Mouse (Mus musculus) right cerebral cortex, adult 18-20 months (tissue): ENCODE data around the gene Tspan32.
A peak's percentile ranks its signal among the peaks of the same experiment; 100 is the strongest.

Source experiments
- DNase-seq: peaks from one replicate; pipeline ENCODE4 v3.0.0; 2022; ENCODE audit warnings: mixed read lengths

Gene Tspan32

DNA sequence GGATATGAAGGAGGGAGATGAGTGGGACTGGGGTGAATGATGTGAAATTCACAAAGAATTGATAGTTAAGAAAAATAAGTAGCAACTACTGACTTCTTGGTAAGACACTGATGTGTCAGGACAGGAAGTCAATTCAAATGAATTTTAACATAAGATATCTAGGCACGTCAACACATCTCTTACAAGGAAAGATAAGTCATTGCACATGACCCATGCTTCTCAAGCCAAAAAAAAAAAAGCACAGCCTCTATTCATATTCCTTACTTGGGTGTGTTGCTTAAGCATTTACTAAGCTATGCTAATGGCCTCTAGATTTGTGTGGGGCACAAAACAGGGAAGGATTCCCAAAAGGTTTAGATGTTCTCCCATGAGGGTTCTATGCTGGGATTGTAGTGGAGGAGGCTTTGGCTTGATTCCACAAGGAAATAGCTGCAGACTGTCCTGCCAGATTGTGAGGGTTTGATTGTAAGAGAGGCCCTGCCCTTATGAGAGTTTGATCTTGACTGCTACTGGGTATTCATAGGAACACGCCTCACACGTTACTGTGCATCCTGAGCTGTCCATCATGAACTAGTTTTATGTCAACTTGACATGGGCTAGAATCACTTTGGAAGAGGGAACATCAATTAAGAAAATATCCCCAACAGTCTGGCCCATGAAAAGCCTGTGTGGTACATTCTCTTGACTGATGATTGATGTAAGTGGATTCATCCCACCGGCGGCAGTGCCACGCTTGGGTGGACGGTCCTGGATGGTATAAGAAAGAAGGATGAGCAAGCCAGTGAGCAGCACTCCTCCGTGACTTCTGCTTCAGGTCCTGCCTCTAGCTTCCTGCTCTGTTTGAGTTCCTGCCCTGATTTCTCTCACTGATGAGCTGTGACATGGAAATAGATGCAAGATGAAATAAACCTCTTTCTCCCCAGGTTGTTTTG lies 29.9 kb downstream of the Tspan32 start:
- no peak for DNase-seq

DNA sequence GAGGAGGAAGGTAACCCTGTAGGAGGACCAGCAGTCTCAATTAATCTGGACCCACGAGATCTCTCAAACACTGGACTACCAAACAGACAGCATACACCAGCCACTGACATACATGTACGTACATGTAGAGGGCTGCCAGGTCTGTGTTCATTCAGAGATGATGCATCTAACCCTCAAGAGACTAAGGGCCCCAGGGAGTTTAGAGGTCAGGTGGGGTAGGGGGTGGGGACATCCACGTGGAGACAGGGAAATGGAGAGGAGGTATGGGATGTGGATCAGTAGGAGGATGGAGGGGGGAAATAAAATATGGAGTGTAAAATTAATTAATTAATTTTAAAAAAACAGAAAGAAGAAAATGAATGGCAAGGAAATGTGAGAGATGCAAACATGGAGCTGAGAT lies 31.9 kb downstream of the Tspan32 start:
- no peak for DNase-seq

DNA sequence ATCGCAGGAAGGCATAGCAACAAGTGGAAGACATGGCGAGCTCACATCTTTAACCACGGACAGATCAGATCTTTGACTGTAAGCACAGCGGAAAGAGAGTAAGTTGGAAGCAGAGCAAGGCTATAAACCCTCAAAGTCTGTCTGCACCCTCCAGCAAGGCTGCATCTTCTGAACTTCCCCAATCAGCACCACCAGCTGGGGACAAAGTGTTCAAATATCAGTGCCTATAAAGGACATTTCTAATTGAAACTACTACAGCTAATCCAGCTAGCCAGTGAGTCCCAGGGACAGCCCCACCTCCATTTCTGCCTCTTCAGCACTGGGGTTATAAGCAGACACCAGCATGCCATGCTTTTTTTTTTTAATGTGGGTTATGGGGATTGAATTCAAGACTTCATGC lies 32.5 kb downstream of the Tspan32 start:
- no peak for DNase-seq

DNA sequence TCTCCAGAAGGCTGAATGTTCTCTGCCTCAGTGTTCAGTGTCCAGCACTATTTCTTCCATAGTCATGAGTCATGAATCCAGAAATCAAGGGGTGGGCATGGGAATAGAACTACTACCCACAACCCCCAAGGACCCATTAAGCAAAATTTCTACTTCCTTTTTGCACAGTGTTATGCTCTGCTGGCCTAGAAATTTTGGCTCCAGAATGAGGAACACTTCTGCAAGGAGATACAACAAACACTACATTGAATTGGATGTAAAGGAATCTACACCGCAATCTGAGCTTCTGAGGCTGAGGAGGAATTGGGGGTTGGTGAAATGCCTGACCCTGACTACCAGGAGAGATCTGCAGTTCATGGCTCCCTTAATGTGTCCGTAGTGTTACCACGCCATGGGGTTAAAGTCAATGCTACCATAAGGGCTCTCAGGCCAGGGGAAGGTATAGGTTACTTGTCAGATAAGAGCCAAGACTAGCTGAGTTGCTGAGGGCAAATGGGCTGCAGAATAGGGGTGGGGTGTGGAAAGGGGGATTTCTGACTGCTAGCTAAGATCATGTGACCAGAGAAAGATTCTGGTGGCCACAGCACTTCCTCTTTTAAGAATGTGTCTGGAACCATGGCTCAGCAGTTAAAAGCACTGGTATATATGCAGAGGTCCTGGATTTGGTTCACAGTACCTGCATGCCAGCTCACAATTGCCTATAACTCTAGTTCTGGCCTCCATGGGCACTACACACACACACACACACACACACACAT lies 33.5 kb downstream of the Tspan32 start:
- DNase-seq: no peak

DNA sequence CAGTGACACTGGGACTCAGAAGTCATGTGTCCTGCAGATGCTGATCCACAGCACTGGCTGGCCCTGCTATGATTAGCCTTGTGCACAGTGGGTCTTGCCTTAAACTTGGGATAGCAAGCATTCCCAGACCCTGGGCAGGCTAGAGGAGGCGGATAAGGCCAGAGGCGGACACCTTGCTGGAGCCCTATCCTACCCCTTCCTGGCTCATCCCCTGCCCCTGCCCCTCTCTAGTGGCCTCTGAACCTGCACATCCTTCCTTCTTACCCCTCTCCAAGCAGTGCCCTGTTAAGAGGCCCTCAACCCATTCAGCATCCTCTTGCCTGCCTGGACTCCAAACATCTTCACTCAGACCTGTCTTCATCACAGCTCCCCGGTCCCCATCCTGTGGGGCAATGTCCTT lies 35.7 kb downstream of the Tspan32 start:
- no peak for DNase-seq

DNA sequence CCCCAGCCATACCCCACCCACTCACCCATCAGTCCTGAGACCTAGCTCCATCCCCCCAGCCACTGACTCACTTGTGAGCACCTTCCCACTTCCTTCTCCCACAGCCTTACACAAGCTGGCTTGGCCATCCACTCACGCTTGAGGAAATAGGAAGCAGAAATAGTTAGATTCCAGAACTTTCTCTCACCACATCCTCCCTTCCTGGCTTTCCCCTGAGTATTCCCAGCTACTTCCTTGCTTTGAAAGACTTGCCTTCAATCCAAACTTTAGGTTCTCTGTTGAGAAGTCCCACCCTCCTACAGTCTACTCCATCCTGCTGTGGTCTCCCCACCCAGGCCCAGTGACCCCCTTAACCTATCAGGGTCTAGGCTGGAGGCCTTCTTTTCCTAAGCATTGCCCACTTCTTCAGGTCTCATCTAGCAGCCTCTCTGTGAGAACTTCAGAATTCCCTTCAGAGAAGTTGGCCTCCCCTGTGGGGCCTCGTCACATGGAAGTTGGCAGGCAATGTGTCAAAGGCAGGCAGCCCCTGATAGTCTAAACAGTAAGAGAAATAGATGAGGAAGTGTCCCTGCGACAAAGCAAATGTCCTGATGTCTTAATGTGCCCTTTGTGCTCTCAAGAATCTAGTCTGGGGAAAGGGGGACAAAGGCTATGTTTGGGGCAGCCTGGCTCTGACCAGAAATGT lies 36.4 kb downstream of the Tspan32 start:
- DNase-seq: no peak

DNA sequence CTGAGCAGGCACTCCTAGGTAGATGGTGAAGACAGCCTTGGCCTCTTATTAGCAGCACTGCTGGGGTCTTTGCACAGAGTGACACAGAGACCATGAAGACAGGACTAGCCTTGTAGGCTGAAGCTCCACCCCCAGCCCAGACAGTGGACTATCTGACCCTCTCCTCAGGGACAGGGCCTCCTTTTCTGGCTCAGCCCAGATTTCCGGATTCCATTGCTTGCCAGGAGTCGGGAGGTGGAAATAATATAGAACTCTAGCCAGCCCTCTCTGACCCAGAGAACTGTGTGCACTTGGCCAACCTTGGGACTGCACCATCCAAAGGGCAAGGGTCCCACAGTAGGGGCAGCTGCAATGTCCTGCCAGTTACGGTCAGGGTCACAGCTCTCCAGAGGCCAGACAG lies 37.2 kb downstream of the Tspan32 start:
- DNase-seq: no peak

DNA sequence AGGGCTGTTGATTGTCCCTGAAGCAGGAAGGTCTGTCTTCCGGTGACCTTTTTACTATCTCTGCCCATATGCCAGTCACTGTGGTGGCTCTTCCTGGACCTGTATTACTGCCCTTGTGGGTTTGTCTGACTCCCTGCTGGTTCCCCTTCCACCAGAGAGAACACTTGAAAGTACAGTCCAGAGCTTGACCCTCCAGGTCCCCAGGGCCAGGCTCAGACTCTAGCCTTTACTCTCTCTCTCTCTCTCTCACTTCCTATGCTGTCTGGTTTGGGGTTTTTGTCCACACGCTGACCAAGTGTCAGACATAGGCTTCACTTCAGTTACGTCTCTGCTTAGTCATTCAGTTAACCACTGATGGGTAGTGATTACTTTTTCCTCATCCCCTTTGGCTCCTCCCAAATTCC lies 38.1 kb downstream of the Tspan32 start:
- no peak for DNase-seq

DNA sequence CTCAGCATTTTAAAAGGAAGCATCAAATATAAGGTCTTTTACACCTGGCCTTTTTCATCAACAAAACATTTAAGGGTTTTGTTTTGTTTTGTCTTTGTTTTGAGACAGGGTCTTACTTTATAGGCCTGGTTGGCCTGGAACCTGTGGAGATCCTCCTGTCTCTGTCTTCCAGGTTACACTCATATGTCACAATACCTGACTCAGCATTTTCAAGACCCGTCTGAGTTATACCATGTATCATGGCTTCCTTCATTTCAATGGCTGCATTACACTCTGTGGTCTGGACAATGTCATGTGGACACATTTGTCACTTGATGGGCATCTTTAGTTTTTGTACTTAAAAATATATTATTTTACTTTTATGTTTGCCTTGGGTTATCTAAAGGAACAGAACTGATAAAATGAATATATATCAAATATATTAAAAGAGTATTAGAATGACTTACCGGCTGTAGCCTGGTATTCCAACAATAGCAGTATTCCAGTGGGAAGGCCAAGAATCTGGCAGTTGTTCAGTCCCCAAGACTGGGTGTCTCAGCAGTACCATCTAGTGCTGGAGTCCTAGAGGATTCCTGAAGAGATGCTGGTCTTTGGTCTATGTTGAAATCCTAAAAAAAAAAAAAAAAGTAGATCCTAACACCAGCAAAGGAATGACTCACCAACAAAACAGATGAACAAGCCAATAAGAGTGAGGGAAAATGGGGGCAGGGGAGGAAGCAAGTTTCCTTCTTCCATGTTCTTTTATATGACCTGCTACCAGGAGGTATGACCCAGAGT lies 39.4 kb downstream of the Tspan32 start:
- no peak for DNase-seq

DNA sequence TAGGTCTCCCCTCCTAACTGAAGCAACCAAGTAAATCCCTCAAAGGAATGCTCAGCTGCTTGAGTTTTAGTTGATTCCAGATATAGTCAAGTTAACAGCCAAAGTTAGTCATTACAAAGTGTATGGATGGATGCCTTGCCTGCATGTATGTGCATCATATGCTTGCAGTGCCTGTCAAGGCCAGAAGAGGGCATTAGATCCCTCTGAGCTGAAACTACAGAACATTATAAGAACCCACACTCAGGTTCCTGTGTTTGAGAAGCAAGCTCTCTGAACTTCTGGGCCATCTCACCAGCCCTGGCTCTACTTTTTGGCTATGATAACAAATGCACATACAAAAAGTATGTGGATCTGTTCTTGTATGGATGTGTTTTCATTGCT lies 40.0 kb downstream of the Tspan32 start:
- no peak for DNase-seq

DNA sequence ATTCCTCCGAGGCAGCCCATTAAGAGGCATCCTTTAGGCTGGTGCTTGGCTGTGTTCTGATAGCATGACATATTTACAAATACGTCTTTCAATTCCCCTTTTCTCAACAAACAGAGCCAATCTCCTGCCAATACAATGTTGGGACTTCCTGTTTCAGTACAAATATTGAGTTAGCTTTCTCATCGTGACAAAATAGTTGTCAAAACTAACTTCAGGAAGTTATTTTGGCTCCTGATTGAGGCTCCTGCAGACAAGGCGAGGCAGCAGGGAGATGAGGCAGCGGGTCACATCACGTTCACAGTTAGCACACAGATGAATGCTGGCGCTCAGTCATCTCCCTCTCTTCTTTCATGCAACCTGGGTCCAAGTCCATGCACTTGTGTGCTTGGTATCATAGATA lies 41.5 kb downstream of the Tspan32 start:
- no peak for DNase-seq

DNA sequence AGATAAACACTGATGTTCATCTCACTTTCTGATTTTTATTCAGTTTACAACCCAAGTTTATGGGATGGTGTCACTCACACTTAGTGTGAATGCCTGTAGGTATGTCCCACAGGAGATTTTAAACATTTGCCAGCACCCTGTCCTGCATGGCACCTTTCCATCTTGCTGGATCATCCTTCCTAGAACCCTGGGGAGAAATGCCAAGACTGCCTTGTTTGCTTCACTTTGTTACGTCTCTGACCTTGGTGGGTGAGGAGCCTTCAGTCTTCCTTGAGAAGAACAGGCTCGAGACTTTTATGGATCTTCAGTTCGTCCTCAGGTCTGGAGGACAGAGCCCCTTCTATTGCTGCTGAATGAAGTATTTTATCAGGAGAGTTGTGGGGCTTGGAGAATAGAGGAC lies 44.5 kb downstream of the Tspan32 start:
- DNase-seq: no peak

DNA sequence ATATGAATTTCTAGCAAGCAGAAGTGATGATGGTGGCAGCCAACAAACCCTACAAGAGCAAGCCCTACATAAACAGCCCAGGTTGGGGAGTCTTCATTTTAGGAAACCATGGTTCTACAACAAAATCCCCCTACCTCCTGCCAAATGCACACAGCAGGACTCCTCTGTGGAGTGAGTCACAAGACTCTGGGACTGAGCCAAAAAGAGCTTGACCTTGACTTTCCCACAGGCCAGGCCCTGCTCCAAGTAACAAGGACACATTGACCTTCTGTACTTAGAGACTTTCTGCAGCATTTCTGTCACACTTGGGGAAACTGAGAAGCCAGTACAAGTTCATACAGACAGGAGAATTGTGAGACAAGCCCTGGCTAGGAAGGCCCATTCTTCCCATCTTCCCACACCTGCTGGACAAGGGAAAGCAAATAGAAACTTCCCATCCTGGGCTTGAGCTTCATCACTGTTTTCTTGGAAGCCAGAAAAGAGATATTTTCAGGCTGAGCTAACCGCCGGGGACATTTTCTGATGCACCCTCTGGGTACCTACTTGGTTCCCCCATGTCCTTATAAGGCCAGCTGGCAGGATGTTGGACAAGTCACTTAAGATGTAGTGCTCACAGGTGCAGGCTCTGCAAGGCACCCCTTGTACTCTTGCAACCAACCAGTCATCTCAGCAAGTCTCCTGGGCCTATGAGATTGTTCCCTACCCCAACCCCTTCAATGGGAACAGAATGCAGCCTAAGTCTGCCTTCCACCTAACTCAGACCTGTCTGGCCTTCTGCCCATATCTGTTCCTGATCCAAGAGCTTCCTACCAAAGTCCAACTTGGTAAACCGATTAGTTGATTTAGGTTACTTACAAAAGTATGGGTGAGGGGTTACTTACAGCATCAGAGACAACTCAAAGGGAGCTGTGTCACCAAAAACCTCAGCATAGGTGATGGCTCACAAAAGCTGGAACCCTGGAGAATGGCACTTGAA lies 45.3 kb downstream of the Tspan32 start:
- no peak for DNase-seq

DNA sequence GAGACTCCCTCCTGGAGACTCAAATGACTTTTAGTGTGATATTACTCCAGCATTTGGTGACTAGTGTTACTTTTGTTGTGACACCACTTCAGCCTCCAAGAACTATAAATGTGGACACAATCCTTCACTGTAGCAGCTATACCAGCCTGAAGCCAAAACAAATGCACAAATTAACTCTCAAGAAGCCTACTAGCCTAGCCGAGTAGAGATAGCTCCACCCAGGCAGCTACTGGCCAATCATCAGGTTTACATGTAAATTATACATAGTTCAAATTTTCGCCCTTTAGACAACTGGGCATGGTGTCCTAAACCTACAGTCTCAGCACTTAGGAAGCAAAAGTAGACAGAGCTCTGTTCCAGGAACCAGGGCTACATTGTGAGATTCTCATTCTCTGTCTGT lies 46.5 kb downstream of the Tspan32 start:
- DNase-seq: no peak

DNA sequence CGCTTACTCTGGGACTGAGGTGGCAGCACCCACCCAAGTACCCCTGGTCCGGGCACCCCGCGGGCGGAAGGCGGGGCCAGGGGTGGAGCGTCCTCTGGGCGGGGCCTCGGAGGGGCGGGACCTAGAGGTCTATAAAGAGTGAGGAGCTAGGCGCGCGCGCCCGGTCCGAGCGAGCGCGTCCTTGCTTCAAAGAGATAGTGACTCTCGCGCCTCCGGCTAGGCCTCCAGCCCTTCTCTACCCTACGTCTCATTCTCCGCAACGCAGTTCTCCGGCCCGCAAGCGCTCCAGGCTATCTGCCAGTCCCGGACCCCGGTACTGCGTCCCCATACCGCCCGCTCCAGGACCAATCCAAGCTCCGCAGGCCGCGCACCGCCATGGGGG lies 47.8 kb downstream of the Tspan32 start, which contains the start of gene Cd81:
Gene Cd81 (plus strand): TSS at position 114 of the 382 bp plus-strand sequence.
- peak; percentile 79 for DNase-seq

DNA sequence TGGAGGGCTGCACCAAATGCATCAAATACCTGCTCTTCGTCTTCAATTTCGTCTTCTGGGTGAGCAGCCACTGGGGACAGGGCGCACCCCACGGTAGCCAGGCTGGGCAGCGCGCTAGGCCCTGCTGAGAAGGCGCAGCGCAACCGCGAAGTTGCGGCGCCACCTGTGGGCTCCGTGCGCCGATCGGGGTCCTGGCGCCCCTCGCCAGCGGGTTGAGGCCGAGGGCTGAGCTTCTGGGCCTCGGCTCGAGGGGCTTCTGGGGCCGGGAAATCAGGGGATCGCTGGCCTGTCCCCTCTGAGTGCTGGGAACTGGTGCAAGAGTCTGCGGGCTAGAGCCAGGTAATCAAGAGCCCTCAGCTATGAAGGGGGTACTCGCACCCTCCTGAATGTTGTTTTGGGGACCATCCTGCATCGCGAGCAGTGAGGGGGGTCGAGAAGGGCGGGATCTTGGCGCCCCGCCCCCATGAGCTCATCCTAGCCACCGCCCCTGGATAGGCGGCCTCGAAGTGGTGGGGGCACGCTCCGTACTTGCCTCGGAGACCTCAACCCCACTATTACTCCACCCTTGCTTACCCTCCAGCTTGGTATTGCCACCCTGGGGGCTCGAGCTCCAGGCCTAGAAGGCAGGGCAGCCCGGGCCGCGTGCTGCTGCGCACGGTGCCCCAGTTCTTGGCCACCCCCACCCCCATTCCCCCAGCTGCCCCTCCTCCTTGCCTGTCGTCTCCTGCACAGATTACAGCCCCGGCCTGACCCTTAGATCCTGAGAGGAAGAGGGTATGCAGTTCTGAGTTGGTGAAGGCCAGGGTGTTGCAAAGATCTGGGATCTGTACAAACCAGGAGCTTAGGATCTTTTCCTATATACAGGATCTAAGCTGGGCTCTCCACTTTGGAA lies 48.4 kb downstream of the Tspan32 start:
- peak; percentile 58 for DNase-seq

DNA sequence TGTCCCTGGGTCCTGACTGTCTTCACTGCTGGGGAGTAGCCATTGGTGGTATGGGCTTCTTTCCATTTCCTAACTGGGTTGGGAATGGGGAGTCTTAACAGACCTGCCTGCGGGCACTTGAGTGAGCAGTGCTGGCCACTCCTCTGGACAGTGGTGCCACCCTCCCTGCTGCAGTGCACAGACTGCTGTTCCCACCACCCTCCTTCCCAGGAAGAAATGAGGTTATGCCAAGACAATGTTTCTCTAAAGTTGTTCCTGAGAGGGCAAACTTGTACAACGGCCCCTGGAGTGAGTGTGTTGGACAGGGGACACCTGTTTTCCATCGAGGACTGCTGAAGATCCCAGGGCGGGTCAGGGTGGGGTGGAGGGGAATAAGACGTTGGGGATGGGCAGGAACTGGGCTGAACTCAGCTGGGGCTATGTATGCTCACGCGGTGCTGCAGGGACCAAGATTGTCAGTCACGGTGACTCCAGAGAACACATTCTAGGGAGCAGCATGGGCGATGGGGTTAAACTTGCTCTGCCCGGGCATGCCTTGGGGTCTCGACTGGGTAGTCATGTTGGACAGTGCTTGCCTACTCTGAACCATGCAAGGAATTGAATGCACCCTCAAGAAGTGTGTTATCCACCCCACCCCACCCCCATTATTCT lies 49.2 kb downstream of the Tspan32 start:
- DNase-seq: no peak

DNA sequence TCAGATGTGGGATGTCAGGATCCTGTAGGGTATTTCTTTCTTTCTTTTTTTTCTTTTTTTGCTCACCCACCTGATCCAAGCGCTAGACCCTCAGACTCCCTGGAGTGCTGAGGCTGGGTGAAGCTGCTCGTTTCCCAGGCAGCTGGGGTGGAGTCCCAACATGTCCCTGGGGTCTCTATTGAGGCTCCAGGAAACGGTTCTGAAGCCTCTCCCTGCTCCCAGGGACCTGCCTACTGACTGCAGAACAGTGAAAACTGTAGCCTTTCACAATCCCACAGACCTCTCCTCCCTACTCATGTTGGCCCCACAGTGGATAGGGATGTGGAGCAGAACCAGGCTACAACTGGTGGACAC lies 49.7 kb downstream of the Tspan32 start:
- no peak for DNase-seq

DNA sequence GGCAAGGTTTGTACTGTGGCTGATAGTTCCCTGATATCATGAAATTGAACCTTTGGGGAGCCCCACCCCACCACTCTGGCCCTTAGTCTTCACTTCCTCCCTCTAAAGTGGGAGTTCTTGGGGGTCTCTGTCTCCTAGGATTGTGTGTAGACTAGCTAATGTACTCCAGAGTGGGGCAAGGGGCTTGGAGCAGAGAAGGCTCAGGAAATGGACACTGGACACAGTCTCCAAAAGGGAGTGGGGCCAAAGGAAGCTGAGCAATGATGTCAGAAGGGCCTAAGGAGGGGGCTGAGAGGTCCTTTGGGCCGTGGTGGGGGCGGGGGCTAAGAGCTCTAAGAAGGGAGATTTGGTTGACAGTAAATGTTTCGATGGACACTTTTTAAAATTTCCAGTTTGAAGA lies 50.2 kb downstream of the Tspan32 start:
- DNase-seq: no peak
